Mouse (Mus musculus) embryonic facial prominence, embryonic 10.5 days (tissue): ENCODE data around the gene Nisch. TPM values are rescaled to one million over a fixed set of nuclear protein-coding genes. Genes with fewer than 3 reads are reported as not detected.

Experiments
- DNase-seq: peaks from one replicate; pipeline ENCODE4 v3.0.0-alpha.2; 2017; ENCODE audit warnings: low spot score
- H3K27ac ChIP-seq: fragments of 300-500 bp; sonication (generic); replicated peaks from 2 replicates; pipeline ENCODE4 v1.5.1; 2016; ENCODE audit warnings: mild to moderate bottlenecking
- H3K27me3 ChIP-seq: fragments of 300-500 bp; sonication (generic); replicated peaks from 2 replicates; pipeline ENCODE4 v1.6.1; 2016; ENCODE audit warnings: low read depth, mild to moderate bottlenecking; ENCODE audit not compliant: poor library complexity, severe bottlenecking
- H3K36me3 ChIP-seq: fragments of 300-500 bp; sonication (generic); replicated peaks from 2 replicates; pipeline ENCODE4 v1.6.1; 2016; ENCODE audit warnings: mild to moderate bottlenecking, moderate library complexity
- H3K4me1 ChIP-seq: fragments of 300-500 bp; sonication (generic); 2 replicates; pipeline ENCODE4 v1.6.1; 2016
- H3K4me3 ChIP-seq: fragments of 300-500 bp; sonication (generic); 2 replicates; pipeline ENCODE4 v1.5.1; 2016; ENCODE audit warnings: mild to moderate bottlenecking, moderate library complexity
- H3K9me3 ChIP-seq: fragments of 300-500 bp; sonication (generic); 2 replicates; pipeline ENCODE4 v1.6.1; 2016; ENCODE audit warnings: mild to moderate bottlenecking
- WGBS: fragments of 180-500 bp; shearing (Covaris S2); methylation state at CpG from one replicate; pipeline ENCODE4 v1.1.7; 2016; 5-methylcytosine and 5-hydroxymethylcytosine counted together
- polyA plus RNA-seq: library from polyadenylated mRNA; unstranded; fragments of >200 nt; fragmentation: Nextera tagmentation; extraction: Ambion mirVana; gene quantifications from 2 replicates; pipeline ENCODE4 v1.2.1, GENCODE M21; 2016

Gene Nisch
- polyA plus RNA-seq, 1 experiment from 2014 or later: 476 TPM

DNA sequence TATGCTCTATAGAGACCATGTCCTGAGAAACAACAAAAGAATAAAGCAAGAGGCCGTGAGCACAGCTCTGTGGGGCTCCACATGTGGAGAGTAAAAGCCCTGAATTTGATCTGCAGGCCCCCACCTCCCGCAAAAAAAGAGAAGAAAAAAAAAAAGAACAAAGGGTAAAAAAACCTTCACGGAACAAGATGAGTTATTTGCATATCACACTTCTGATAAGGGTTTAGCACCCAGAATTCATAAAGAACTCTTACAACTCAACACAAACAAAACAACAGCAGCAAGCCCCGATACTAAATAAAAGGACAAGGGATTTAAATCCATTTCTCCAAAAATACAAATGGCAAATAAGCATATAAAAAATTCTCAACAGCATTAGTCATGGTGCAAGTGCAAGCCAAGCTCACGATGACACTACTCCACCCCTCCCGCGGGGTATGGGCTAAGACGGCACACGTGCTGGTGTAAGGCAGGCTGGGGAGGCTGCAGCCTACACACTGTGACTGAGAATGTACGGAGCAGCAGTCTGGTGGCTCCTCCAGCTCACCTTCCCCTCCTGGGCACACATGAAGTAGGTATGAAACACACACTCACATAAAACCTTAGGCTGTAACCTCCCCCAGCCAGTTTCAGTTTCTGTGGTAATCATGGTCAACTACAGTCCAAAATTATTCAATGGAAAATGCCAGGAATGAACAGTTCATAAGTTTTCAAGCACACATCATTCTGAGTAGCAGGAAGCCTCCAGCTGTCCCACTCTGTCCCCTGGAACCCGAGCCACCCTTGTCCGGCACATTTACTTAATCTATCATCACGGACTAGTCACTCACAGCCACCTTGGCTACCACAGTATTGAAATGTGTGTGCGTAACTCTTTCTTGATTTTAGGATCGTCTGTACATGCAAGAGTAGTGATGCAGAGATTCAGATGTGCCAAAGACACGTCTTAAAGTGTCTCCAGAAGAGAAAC is 18.9 kb downstream of the Nisch start:
- Histone ChIP-seq H3K4me1 (no peaks in the 10 kb centered on the region), H3K36me3 (peaks cover 100% of the 10 kb centered on the region), H3K27ac (no peak overlapping the region), H3K4me3 (no peak overlapping the region), H3K27me3 (no peaks in the 10 kb centered on the region), H3K9me3 (no peaks in the 10 kb centered on the region)
- DNase-seq: no peak
- WGBS: 85% methylated on average over 16 of the region's 16 CpGs

DNA sequence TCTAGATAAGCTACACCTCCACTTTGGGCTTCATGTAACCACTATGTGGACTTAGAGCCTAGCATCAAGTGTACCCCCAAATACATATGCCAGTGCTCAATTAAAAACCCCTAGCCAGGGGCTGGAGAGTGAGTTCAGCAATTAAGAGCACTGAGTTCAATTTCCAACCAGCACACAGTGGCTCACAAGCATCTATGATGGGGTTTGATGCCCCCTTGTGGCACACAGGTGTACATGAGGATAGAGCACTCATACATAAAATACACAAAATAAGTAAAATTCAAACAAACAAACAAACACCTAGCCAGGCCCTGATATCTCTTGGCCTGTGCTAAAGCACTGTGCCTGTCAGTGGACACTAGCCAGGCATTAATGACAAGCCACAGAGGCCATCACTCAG is 20.8 kb downstream of the Nisch start:
- Histone ChIP-seq H3K27me3 (no peaks in the 10 kb centered on the region), H3K9me3 (no peaks in the 10 kb centered on the region), H3K27ac (no peak overlapping the region), H3K4me3 (no peak overlapping the region), H3K36me3 (peaks cover 100% of the 10 kb centered on the region), H3K4me1 (no peaks in the 10 kb centered on the region)
- no peak for DNase-seq

DNA sequence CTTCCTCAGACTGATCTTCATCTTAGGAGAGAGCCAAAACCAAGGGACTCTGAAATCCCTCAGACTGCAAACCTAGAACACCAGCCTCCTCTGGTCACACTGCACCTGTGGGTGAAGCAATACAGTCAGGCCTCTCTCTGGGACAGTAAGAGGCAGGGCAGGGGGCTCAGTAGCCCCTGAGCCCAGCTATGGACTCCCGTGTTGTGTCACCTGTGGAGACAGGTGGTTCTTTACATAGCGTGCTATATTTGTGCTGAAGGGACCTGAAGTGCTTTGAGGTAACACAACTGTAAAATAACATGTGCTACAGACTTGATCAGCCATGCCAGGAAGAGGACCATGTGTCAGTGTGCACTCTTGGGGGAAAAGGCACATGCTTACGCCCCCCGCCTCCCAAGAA is 21.2 kb downstream of the Nisch start:
- peaks cover 100% of the 10 kb centered on the region for H3K36me3 ChIP-seq
- H3K27me3 ChIP-seq: no peaks in the 10 kb centered on the region
- DNase-seq: no peak
- no peaks in the 10 kb centered on the region for H3K4me1 ChIP-seq
- no peaks in the 10 kb centered on the region for H3K9me3 ChIP-seq
- H3K27ac ChIP-seq: no peak overlapping the region
- WGBS: 92% methylated on average over 4 of the region's 4 CpGs
- no peak overlapping the region for H3K4me3 ChIP-seq

DNA sequence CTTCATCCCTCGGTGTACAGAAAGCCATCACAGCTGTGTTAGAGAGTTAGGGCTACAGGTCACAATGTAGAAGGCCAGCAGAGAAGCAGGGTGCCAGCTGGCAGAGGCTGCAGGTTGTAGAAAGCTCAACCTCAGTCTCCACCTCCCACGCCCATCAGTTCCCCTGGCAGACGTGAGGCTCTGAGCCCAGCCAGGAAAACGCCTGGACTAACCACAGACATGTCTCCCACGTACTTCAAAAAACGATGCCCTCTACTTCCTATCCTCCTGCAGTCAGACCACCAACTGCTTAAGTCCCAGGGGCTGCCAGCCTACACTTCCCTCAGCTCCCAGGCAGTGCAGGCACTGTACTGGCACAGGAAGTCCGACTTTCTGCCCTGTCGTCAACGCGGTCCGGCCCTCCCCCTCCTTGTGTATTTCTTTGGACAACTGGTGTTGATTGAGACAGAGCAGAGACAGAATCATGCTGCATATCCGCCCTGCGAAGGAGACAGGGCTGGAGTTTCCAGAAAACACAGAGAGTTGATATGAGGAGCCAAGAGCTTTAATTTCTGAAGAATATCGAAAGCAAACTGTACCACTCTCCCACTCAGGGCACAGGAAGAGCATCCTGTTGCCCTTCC is 21.7 kb downstream of the Nisch start:
- Histone ChIP-seq H3K4me3 (no peak overlapping the region), H3K27me3 (no peaks in the 10 kb centered on the region), H3K36me3 (peaks cover 100% of the 10 kb centered on the region), H3K27ac (no peak overlapping the region; the same call in 1 of the 2 replicates), H3K9me3 (no peaks in the 10 kb centered on the region), H3K4me1 (no peaks in the 10 kb centered on the region)
- no peak for DNase-seq
- 88% methylated on average over 14 of the region's 14 CpGs for WGBS

DNA sequence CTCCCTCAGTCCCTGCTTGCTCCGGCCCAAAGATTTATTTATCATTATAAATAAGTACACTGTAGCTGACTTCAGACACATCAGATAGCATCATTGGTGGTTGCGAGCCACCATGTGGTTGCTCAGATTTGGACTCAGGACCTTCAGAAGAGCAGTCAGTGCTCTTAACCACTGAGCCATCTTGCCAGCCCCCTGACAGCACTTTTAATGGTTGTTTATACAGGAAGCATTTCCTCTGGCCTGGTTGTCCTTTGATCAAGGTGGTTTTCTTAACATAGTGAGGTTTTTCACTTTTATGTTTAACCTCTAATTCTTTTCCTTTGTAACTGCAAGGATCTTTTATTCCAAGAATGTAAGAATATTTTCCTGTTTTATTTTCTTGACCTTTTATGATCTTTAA is 22.3 kb downstream of the Nisch start:
- peaks cover 100% of the 10 kb centered on the region for H3K36me3 ChIP-seq
- no peaks in the 10 kb centered on the region for H3K4me1 ChIP-seq
- no peaks in the 10 kb centered on the region for H3K27me3 ChIP-seq
- 93% methylated on average over 2 of the region's 2 CpGs for WGBS
- no peaks in the 10 kb centered on the region for H3K9me3 ChIP-seq
- no peak for DNase-seq
- H3K27ac ChIP-seq: no peak overlapping the region
- no peak overlapping the region for H3K4me3 ChIP-seq

DNA sequence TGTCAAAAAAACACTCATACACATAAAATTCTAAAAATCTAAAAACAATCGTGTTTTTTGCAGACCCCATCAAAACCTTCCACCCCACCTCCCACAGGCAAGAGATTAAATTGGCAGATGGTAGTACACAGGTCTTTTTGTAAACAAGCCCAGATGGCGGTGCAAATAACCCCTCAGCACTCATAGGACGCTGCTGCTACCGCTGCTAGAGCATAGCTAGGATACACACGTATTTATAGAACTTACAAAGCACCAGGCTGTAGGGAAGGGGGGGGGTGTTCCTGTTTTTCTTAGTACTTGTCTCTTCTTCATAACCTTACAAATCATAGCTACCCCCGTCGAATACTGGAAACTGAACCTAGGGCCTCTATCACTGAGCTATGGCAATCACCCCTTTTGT is 23.0 kb downstream of the Nisch start:
- no peaks in the 10 kb centered on the region for H3K4me1 ChIP-seq
- no peak overlapping the region for H3K27ac ChIP-seq
- no peak for DNase-seq
- no peak overlapping the region for H3K4me3 ChIP-seq
- no peaks in the 10 kb centered on the region for H3K9me3 ChIP-seq
- no peaks in the 10 kb centered on the region for H3K27me3 ChIP-seq
- 86% methylated on average over 7 of the region's 7 CpGs for WGBS
- H3K36me3 ChIP-seq: peaks cover 100% of the 10 kb centered on the region

DNA sequence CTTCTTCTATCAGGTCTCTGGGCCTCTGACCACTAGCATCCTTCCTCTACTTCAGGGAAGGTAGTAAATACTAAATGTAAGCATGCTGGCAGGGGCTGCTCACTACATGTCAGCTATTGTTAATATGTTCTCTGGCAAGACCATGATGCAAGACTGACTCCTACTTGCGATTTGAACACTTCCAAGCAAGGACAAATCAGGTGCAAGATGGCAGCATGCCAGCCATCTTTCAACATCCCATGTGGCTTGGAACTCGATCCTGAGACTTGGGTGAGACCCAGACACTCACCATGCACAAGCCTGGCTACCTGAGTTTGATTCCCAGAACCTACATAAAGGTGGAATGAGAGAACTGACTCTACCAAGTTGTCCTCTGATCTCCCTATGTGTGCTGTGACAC is 24.8 kb downstream of the Nisch start:
- no peak for DNase-seq
- H3K4me1 ChIP-seq: no peaks in the 10 kb centered on the region
- no peak overlapping the region for H3K4me3 ChIP-seq
- H3K9me3 ChIP-seq: no peaks in the 10 kb centered on the region
- 82% methylated on average over 2 of the region's 2 CpGs for WGBS
- no peak overlapping the region for H3K27ac ChIP-seq
- no peaks in the 10 kb centered on the region for H3K27me3 ChIP-seq
- peaks cover 100% of the 10 kb centered on the region for H3K36me3 ChIP-seq

DNA sequence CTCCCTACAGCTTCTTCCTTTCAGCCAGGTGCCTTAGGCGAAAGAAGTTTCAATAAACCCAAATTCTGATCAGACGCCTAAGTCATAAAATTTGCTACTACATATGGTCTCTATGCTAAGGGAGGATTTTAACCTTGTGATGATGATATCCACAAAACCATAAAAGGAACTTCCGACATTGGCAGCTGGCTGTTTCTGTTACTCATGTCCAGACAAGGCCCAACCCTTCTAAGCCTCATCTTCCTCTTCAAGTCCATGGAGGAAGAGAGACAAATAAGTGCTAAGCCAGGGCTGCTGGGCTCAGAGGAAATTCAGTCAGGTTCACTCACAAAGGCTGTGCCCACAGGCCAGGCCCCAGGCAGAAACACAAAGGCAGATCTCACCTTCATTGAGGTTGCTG is 27.4 kb downstream of the Nisch start:
- no peak overlapping the region for H3K27ac ChIP-seq
- H3K4me3 ChIP-seq: no peak overlapping the region
- no peaks in the 10 kb centered on the region for H3K4me1 ChIP-seq
- peaks cover 100% of the 10 kb centered on the region for H3K36me3 ChIP-seq
- no peak for DNase-seq
- WGBS: 93% methylated on average over 3 of the region's 3 CpGs
- H3K9me3 ChIP-seq: no peaks in the 10 kb centered on the region
- H3K27me3 ChIP-seq: no peaks in the 10 kb centered on the region

DNA sequence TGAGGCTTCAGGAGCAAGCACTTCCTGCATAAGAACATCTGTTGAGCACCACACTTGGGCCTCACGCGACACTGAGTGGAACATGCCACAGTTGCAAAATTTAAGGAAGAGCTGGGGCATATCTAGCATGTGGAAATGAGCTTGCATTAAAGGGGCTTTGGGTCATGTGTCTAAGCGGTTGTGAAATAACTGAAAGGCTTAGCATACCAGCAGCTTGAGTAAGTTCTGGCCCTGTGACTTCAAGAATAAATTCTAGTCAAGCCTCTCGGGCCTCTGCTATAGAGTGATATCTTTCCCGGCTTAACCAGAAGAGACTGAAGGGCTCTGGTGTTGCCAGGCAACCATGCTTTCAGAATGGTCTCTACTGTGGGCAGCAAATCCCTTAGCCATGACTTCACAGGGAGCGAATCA is 28.0 kb downstream of the Nisch start:
- Histone ChIP-seq H3K9me3 (no peaks in the 10 kb centered on the region), H3K36me3 (peaks cover 100% of the 10 kb centered on the region), H3K27ac (no peak overlapping the region), H3K4me3 (no peak overlapping the region), H3K4me1 (no peaks in the 10 kb centered on the region), H3K27me3 (no peaks in the 10 kb centered on the region)
- DNase-seq: no peak
- WGBS: 90% methylated on average over 6 of the region's 6 CpGs

DNA sequence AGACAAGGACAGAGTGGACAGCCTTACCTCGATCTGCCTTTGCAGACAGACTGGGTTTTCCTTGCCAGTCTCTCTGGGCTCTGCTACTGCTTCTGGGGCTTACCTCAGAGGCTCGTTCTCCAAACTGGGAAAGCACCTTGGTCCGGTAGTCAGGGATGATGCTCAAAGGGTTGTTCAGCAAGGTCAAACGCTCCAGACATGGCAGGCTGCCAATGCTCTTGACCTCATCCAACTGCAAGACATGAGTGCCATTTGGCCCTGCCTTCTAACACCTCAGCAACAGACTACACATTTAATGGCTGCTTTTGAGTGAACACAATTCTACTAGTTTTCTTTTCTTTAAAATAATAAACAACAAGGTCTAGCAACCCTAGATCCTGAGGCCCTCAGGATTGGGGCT is 30.1 kb downstream of the Nisch start:
- H3K9me3 ChIP-seq: no peaks in the 10 kb centered on the region
- peaks cover 100% of the 10 kb centered on the region for H3K36me3 ChIP-seq
- DNase-seq: no peak
- H3K4me3 ChIP-seq: no peak overlapping the region
- no peaks in the 10 kb centered on the region for H3K27me3 ChIP-seq
- no peak overlapping the region for H3K27ac ChIP-seq
- no peaks in the 10 kb centered on the region for H3K4me1 ChIP-seq
- 92% methylated on average over 4 of the region's 4 CpGs for whole genome bisulfite sequencing

DNA sequence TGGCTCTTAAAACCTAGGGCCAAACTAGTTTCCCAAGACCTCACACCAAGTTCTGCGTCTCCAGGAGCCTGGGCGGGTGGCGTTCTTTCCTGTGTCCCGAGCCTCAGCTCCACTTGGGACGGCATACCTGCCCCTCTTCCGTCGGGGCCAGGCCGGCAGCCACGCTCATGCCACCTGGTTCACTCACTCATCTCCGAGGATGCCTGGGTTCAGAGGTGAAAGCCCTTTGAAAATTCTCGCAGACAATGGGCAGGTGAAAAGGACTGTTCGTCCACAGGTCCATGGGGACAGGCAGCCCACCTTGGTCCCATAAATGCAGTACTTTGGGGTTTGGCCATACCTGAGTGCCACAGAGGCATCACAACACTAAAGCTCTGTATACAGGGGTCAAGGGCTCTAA is 32.6 kb downstream of the Nisch start:
- Histone ChIP-seq H3K36me3 (peaks cover 100% of the 10 kb centered on the region), H3K27me3 (no peaks in the 10 kb centered on the region), H3K9me3 (no peaks in the 10 kb centered on the region), H3K4me1 (no peaks in the 10 kb centered on the region), H3K4me3 (no peak overlapping the region), H3K27ac (no peak overlapping the region)
- 92% methylated on average over 12 of the region's 12 CpGs for WGBS
- DNase-seq: no peak

DNA sequence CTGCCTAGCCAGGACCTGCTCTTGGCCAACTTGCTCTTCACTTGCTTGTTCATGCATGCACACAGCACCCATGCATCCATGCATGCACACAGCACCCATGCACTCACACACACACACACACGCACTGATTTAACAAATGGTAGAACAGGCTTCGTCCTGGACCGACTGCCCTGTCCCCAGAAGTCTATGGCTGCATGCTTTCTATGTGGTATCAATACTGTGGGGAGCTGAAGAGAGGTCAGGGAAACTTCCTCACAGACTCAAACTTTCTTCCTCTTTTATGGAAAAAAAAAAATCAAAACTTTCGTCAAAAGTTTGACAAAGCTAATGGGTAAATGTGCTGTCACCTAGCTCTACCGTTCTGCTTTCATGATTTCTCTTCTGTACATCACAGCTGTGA is 33.2 kb downstream of the Nisch start:
- no peaks in the 10 kb centered on the region for H3K9me3 ChIP-seq
- no peaks in the 10 kb centered on the region for H3K4me1 ChIP-seq
- H3K27me3 ChIP-seq: no peaks in the 10 kb centered on the region
- 92% methylated on average over 5 of the region's 5 CpGs for WGBS
- H3K36me3 ChIP-seq: peaks cover 100% of the 10 kb centered on the region
- no peak for DNase-seq
- no peak overlapping the region for H3K4me3 ChIP-seq
- no peak overlapping the region for H3K27ac ChIP-seq

DNA sequence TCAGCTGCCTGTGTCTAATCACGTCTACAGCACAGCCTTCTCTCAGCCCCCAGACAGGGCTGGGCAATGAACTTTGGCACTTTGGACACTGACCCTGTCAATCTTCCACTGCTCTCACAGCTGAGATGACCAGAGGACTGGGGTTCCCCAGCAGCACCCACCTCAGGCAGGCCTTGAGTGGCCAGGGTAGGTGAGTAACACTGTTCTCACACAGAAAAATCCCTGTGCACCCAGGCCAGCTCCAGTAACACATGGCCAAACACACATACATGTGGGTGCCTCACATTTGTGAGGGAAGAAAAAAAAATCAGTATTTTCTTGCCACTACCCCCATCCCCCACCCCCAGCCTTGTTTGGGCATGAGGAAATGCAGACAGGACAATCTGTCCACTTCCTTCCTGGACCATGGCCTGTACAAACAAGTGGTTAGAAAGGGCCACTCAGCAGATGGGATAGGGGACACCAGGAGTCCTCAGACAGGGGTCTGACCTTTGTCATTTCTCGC is 33.9 kb downstream of the Nisch start:
- Histone ChIP-seq H3K9me3 (no peaks in the 10 kb centered on the region), H3K4me1 (no peaks in the 10 kb centered on the region), H3K36me3 (peaks cover 99% of the 10 kb centered on the region), H3K27me3 (no peaks in the 10 kb centered on the region), H3K4me3 (no peak overlapping the region), H3K27ac (no peak overlapping the region)
- no peak for DNase-seq
- 67% methylated on average over 2 of the region's 2 CpGs for WGBS
